Mouse (Mus musculus): ENCODE measurements at regions not wholly inside any gene's neighbourhood (a gene's known extent, or its start where the extent isn't known, plus 50 kb on each side); places are given as distances from the start of the nearest gene placed in this dataset.
A peak's percentile ranks its signal among the peaks of the same experiment; 100 is the strongest.

GRCm38 (mm10) chr17:93460409-93460808, 261.6 kb downstream of the Adcyap1 start:
- H3K9ac ChIP-seq (replicated peaks; ENCODE audit: low read depth, low read length), result no peak overlapping the region
- H3K27me3 ChIP-seq (ENCODE audit: control insufficient read depth, insufficient read depth, low read length), result no peaks in the 10 kb centered on the region
- H3K36me3 ChIP-seq (ENCODE audit: control insufficient read depth, insufficient read depth, low read length), result no peaks in the 10 kb centered on the region
- no peaks in the 10 kb centered on the region for H3K4me1 ChIP-seq (ENCODE audit: control insufficient read depth, insufficient read depth, low read length)
- no peak for ATAC-seq (ENCODE audit: low read depth)
- whole genome bisulfite sequencing, result 90% methylated on average over 2 of the region's 2 CpGs
- no peak overlapping the region for H3K4me3 ChIP-seq (ENCODE audit: low read depth, low read length)
- no peak overlapping the region for H3K27ac ChIP-seq (ENCODE audit: low read depth, low read length)
- H3K9me3 ChIP-seq (ENCODE audit: control insufficient read depth, low read length), result no peaks in the 10 kb centered on the region
- no peak overlapping the region for H3K4me2 ChIP-seq (ENCODE audit: low read depth, low read length)

- Histone ChIP-seq H3K27ac (ENCODE audit: low read depth, low read length) (no peak overlapping the region), H3K9me3 (ENCODE audit: control insufficient read depth, low read length) (no peaks in the 10 kb centered on the region), H3K27me3 (ENCODE audit: control insufficient read depth, insufficient read depth, low read length) (no peaks in the 10 kb centered on the region), H3K36me3 (ENCODE audit: control insufficient read depth, insufficient read depth, low read length) (no peaks in the 10 kb centered on the region), H3K4me3 (ENCODE audit: low read depth, low read length) (no peak overlapping the region), H3K4me1 (ENCODE audit: control insufficient read depth, insufficient read depth, low read length) (no peaks in the 10 kb centered on the region), H3K9ac (replicated peaks; ENCODE audit: low read depth, low read length) (no peak overlapping the region), H3K4me2 (ENCODE audit: low read depth, low read length) (no peak overlapping the region)
- ATAC-seq (ENCODE audit: low read depth), result peak; percentile 87
- WGBS, result 55% methylated on average over 3 of the region's 3 CpGs
Measured at GRCm38 (mm10) chr17:93463621-93464211, 264.9 kb downstream of the Adcyap1 start.

GRCm38 (mm10) chr17:93482378-93482777, 283.6 kb downstream of the Adcyap1 start:
- no peaks in the 10 kb centered on the region for H3K27me3 ChIP-seq (ENCODE audit: control insufficient read depth, insufficient read depth, low read length)
- ATAC-seq (ENCODE audit: low read depth), result no peak
- H3K9me3 ChIP-seq (ENCODE audit: control insufficient read depth, low read length), result no peaks in the 10 kb centered on the region
- no peaks in the 10 kb centered on the region for H3K4me1 ChIP-seq (ENCODE audit: control insufficient read depth, insufficient read depth, low read length)
- H3K4me3 ChIP-seq (ENCODE audit: low read depth, low read length), result no peak overlapping the region
- no peak overlapping the region for H3K9ac ChIP-seq (replicated peaks; ENCODE audit: low read depth, low read length)
- no peaks in the 10 kb centered on the region for H3K36me3 ChIP-seq (ENCODE audit: control insufficient read depth, insufficient read depth, low read length)
- no peak overlapping the region for H3K4me2 ChIP-seq (ENCODE audit: low read depth, low read length)
- no peak overlapping the region for H3K27ac ChIP-seq (ENCODE audit: low read depth, low read length)

DNA sequence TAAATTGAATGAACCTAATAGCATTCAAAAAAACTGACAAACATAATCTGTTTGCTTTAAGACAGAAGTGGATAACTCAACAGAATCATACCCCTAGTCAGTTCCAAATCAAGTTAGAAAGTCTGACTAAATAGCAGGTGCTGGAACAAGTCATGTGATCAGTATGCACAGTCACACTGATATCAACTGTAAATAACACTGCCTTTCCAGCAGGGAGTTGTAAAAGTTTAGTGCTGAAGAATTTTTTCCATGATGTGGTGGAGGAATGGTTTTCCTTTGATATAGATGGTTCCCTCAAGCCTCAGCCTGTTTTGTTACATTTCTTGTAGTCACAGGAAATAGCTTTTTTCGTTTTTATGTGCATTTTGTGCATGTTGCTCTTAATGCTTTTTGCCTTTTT, 285.7 kb downstream of the Adcyap1 start:
- H3K9ac ChIP-seq (replicated peaks; ENCODE audit: low read depth, low read length), result no peak overlapping the region
- 58% methylated on average over 1 of the region's 1 CpGs for WGBS
- no peaks in the 10 kb centered on the region for H3K27me3 ChIP-seq (ENCODE audit: control insufficient read depth, insufficient read depth, low read length)
- no peaks in the 10 kb centered on the region for H3K9me3 ChIP-seq (ENCODE audit: control insufficient read depth, low read length)
- no peak overlapping the region for H3K4me2 ChIP-seq (ENCODE audit: low read depth, low read length)
- no peak for ATAC-seq (ENCODE audit: low read depth)
- H3K27ac ChIP-seq (ENCODE audit: low read depth, low read length), result no peak overlapping the region
- H3K4me1 ChIP-seq (ENCODE audit: control insufficient read depth, insufficient read depth, low read length), result no peaks in the 10 kb centered on the region
- H3K4me3 ChIP-seq (ENCODE audit: low read depth, low read length), result no peak overlapping the region
- H3K36me3 ChIP-seq (ENCODE audit: control insufficient read depth, insufficient read depth, low read length), result no peaks in the 10 kb centered on the region

- no peaks in the 10 kb centered on the region for H3K27me3 ChIP-seq (ENCODE audit: control insufficient read depth, insufficient read depth, low read length)
- no peak overlapping the region for H3K27ac ChIP-seq (ENCODE audit: low read depth, low read length)
- no peak overlapping the region for H3K4me3 ChIP-seq (ENCODE audit: low read depth, low read length)
- no peak overlapping the region for H3K4me2 ChIP-seq (ENCODE audit: low read depth, low read length)
- H3K9ac ChIP-seq (replicated peaks; ENCODE audit: low read depth, low read length), result no peak overlapping the region
- H3K4me1 ChIP-seq (ENCODE audit: control insufficient read depth, insufficient read depth, low read length), result no peaks in the 10 kb centered on the region
- H3K9me3 ChIP-seq (ENCODE audit: control insufficient read depth, low read length), result no peaks in the 10 kb centered on the region
- H3K36me3 ChIP-seq (ENCODE audit: control insufficient read depth, insufficient read depth, low read length), result no peaks in the 10 kb centered on the region
- no peak for ATAC-seq (ENCODE audit: low read depth)
Measured at GRCm38 (mm10) chr17:93486442-93486841, 287.6 kb downstream of the Adcyap1 start.

- no peak overlapping the region for H3K27ac ChIP-seq (ENCODE audit: low read depth, low read length)
- H3K9ac ChIP-seq (replicated peaks; ENCODE audit: low read depth, low read length), result no peak overlapping the region
- no peak overlapping the region for H3K4me2 ChIP-seq (ENCODE audit: low read depth, low read length)
- H3K27me3 ChIP-seq (ENCODE audit: control insufficient read depth, insufficient read depth, low read length), result no peaks in the 10 kb centered on the region
- H3K9me3 ChIP-seq (ENCODE audit: control insufficient read depth, low read length), result no peaks in the 10 kb centered on the region
- H3K36me3 ChIP-seq (ENCODE audit: control insufficient read depth, insufficient read depth, low read length), result no peaks in the 10 kb centered on the region
- ATAC-seq (ENCODE audit: low read depth), result no peak
- no peak overlapping the region for H3K4me3 ChIP-seq (ENCODE audit: low read depth, low read length)
- no peaks in the 10 kb centered on the region for H3K4me1 ChIP-seq (ENCODE audit: control insufficient read depth, insufficient read depth, low read length)
- 71% methylated on average over 4 of the region's 4 CpGs for WGBS
Measured at GRCm38 (mm10) chr17:93489988-93490732, 291.3 kb downstream of the Adcyap1 start.

DNA sequence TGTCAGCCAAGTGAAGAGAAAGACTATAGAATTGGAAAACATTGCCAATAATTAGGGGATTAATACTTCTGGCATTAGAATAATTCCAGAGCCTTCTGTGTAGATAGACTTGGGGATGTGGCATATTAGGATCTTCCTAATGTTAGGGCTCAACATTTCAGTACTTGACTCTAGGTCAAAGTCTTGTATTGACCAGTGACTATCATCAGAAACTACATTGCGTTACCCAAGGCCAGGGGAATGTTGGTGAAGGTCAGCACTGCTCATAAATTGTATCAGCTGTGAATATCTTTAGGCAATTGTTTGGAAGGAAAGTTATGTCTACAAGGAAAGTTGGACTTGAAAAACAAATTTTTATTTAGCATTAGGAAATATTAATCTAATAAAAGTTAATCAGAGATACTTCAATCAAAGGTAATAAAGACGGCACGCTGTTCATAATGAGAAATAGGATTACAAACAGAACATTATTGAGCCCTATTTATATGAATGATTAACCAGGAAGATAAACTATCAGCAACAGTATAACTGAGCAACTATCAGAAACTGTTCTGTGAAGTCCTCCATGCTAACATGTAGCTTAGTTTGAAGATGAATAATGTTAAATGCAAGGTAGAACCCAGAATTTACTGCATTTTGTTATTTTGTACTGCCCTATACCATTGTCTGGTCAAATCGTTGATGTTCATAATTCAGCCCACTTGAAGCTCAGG, 310.2 kb downstream of the Adcyap1 start:
- Histone ChIP-seq H3K4me1 (ENCODE audit: control insufficient read depth, insufficient read depth, low read length) (no peaks in the 10 kb centered on the region), H3K4me3 (ENCODE audit: low read depth, low read length) (no peak overlapping the region), H3K27ac (ENCODE audit: low read depth, low read length) (no peak overlapping the region), H3K9ac (replicated peaks; ENCODE audit: low read depth, low read length) (no peak overlapping the region), H3K9me3 (ENCODE audit: control insufficient read depth, low read length) (no peaks in the 10 kb centered on the region), H3K27me3 (ENCODE audit: control insufficient read depth, insufficient read depth, low read length) (no peaks in the 10 kb centered on the region), H3K36me3 (ENCODE audit: control insufficient read depth, insufficient read depth, low read length) (no peaks in the 10 kb centered on the region), H3K4me2 (ENCODE audit: low read depth, low read length) (no peak overlapping the region)
- WGBS, result 93% methylated on average over 4 of the region's 4 CpGs
- ATAC-seq (ENCODE audit: low read depth), result no peak

DNA sequence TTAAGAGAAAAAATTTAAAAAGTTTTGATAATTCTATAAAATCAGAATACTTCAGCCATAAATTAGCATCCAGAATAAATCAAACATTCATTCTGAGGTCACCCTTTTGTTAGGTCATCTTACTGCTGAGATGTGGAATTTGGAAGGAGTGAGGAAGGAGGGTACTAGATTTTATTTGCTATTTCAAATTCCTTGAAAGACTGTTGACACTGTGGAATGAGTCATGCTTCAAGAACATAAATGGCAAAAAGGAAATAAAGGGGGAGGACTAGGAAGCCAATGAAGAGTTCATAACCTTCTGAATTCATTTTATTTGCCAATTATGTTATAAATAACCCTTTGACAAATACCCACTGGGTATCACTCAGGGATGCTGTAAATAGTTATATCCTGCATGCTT, 324.6 kb downstream of the Adcyap1 start:
- Histone ChIP-seq H3K27me3 (ENCODE audit: control insufficient read depth, insufficient read depth, low read length) (no peaks in the 10 kb centered on the region), H3K4me3 (ENCODE audit: low read depth, low read length) (no peak overlapping the region), H3K36me3 (ENCODE audit: control insufficient read depth, insufficient read depth, low read length) (no peaks in the 10 kb centered on the region), H3K4me1 (ENCODE audit: control insufficient read depth, insufficient read depth, low read length) (no peaks in the 10 kb centered on the region), H3K27ac (ENCODE audit: low read depth, low read length) (no peak overlapping the region), H3K9me3 (ENCODE audit: control insufficient read depth, low read length) (no peaks in the 10 kb centered on the region), H3K9ac (replicated peaks; ENCODE audit: low read depth, low read length) (no peak overlapping the region), H3K4me2 (ENCODE audit: low read depth, low read length) (no peak overlapping the region)
- no peak for ATAC-seq (ENCODE audit: low read depth)

- H3K4me3 ChIP-seq (ENCODE audit: low read depth, low read length), result no peak overlapping the region
- no peaks in the 10 kb centered on the region for H3K4me1 ChIP-seq (ENCODE audit: control insufficient read depth, insufficient read depth, low read length)
- no peak overlapping the region for H3K9ac ChIP-seq (replicated peaks; ENCODE audit: low read depth, low read length)
- no peaks in the 10 kb centered on the region for H3K27me3 ChIP-seq (ENCODE audit: control insufficient read depth, insufficient read depth, low read length)
- WGBS, result 43% methylated on average over 2 of the region's 2 CpGs
- H3K9me3 ChIP-seq (ENCODE audit: control insufficient read depth, low read length), result no peaks in the 10 kb centered on the region
- H3K4me2 ChIP-seq (ENCODE audit: low read depth, low read length), result no peak overlapping the region
- H3K27ac ChIP-seq (ENCODE audit: low read depth, low read length), result no peak overlapping the region
- no peaks in the 10 kb centered on the region for H3K36me3 ChIP-seq (ENCODE audit: control insufficient read depth, insufficient read depth, low read length)
- ATAC-seq (ENCODE audit: low read depth), result no peak
Measured at GRCm38 (mm10) chr17:93525871-93526644, 327.2 kb downstream of the Adcyap1 start.
